Mouse (Mus musculus): Measurements from ENCODE around the gene Jade1. TPM values are rescaled to one million over a fixed set of nuclear protein-coding genes. Genes with fewer than 3 reads are reported as not detected.

The Jade1 gene
- total and polyA plus RNA-seq, 3 experiments, result 10.1 to 38.6 (median 28.5) TPM

DNA sequence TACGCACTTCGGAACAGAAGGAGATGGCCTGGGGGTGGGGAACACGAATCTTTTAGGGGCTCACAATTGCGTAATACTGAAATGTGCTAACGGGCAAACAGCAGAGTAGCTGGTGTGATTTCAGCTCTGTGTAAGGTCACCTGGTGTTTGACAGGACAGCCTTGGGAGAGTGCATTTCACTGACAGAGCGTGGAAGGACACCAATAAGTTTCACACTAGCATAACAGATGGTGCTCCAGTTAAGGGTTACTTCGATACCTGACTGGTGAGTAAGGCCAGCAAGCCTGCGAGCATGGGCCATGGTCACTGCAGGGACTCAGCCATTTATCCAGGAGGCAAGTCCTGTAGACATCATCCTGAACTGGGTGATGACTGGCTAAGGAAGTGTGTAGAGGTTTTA is 18.7 kb downstream of the Jade1 start:
- peaks cover 31% of the 10 kb centered on the region for H3K4me1 ChIP-seq (ENCODE audit: control insufficient read depth, insufficient read depth, low read length)
- H3K27me3 ChIP-seq (ENCODE audit: control insufficient read depth, insufficient read depth, low read length), result no peaks in the 10 kb centered on the region
- DNase-seq, result no peak
- H3K9ac ChIP-seq (ENCODE audit: low read depth, low read length), result no peak overlapping the region
- peak overlapping the region; percentile 87 for H3K27ac ChIP-seq
- peaks cover 7% of the 10 kb centered on the region for H3K79me2 ChIP-seq (replicated peaks; ENCODE audit: control insufficient read depth, insufficient read depth, low read length)
- peaks cover 6% of the 10 kb centered on the region for H3K36me3 ChIP-seq (ENCODE audit: control insufficient read depth, insufficient read depth, low read length)
- WGBS, result 63% methylated on average over 8 of the region's 8 CpGs
- no peak overlapping the region for H3K4me3 ChIP-seq
- TF ChIP-seq POLR2A (IDR thresholded peaks at IDR 0.05; ENCODE audit: insufficient read depth, low read depth, low read length) (no peak), EP300 (IDR thresholded peaks at IDR 0.05; ENCODE audit: insufficient read depth, low read depth, low read length) (no peak), CTCF (IDR thresholded peaks at IDR 0.05) (no peak)
- intact Hi-C loops (cut with DNase I), result no loop called here

DNA sequence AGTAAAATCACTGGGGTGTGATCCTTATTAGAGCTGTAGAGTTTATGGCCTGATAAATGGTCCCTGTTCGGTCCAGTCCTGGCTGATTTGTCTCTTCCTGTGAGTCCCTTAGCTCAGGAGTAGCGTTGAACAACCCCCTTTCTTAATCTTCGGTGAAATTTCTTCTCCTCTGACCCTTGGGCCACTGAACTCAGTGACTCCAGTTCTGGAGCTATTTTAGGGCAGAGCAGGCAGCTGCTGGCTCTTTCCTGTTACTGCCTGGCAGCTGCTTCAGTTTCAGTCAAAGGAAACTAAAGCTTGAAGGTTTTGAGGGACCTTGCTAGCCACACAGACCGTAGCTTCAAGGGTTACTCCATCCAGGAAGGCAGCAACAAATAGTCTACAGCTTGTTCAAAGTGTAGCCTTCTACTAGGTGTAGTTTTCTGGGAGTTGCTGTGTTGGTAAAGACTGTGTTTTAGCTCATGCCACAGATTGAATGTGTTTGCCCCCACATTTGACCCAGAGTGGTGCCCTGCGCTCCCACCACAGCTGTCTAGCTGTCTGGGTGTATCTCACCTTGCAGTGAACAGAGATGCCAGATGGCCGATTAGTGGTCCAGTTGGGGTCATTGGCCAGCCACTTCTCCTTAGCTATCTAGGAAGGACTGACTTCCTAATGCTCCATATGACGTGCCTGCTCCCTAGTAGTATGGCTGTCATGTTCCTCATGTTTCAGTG is 19.3 kb downstream of the Jade1 start:
- DNase-seq, result peak in 1 of 2 experiments; percentile 51
- Histone ChIP-seq H3K27me3 (ENCODE audit: control insufficient read depth, insufficient read depth, low read length) (no peaks in the 10 kb centered on the region), H3K79me2 (replicated peaks; ENCODE audit: control insufficient read depth, insufficient read depth, low read length) (peaks cover 7% of the 10 kb centered on the region), H3K36me3 (ENCODE audit: control insufficient read depth, insufficient read depth, low read length) (peaks cover 6% of the 10 kb centered on the region), H3K9ac (ENCODE audit: low read depth, low read length) (peak overlapping the region; percentile 36), H3K27ac (peak overlapping the region; percentile 87), H3K4me1 (ENCODE audit: control insufficient read depth, insufficient read depth, low read length) (peaks cover 33% of the 10 kb centered on the region), H3K4me3 (no peak overlapping the region)
- TF ChIP-seq EP300 (IDR thresholded peaks at IDR 0.05; ENCODE audit: insufficient read depth, low read depth, low read length), result no peak
- TF ChIP-seq CTCF (IDR thresholded peaks at IDR 0.05), result no peak
- TF ChIP-seq POLR2A (IDR thresholded peaks at IDR 0.05; ENCODE audit: insufficient read depth, low read depth, low read length), result no peak
- intact Hi-C loops (cut with DNase I), result no loop called here
- 19% methylated on average over 7 of the region's 7 CpGs for WGBS

GRCm38 (mm10) chr3:41575971-41576370 is 20.4 kb downstream of the Jade1 start:
- WGBS, result 13% methylated on average over 5 of the region's 5 CpGs
- Histone ChIP-seq H3K4me1 (ENCODE audit: control insufficient read depth, insufficient read depth, low read length) (peaks cover 38% of the 10 kb centered on the region), H3K27me3 (ENCODE audit: control insufficient read depth, insufficient read depth, low read length) (no peaks in the 10 kb centered on the region), H3K79me2 (replicated peaks; ENCODE audit: control insufficient read depth, insufficient read depth, low read length) (peaks cover 5% of the 10 kb centered on the region), H3K36me3 (ENCODE audit: control insufficient read depth, insufficient read depth, low read length) (peaks cover 6% of the 10 kb centered on the region), H3K4me3 (no peak overlapping the region), H3K27ac (peak overlapping the region; percentile 87), H3K9ac (ENCODE audit: low read depth, low read length) (no peak overlapping the region)
- TF ChIP-seq POLR2A (IDR thresholded peaks at IDR 0.05; ENCODE audit: insufficient read depth, low read depth, low read length) (no peak), CTCF (IDR thresholded peaks at IDR 0.05) (no peak), EP300 (IDR thresholded peaks at IDR 0.05; ENCODE audit: insufficient read depth, low read depth, low read length) (no peak)
- intact Hi-C loops (cut with DNase I), result no loop called here
- DNase-seq, result peak in 1 of 2 experiments; percentile 64

GRCm38 (mm10) chr3:41577240-41577639 is 21.7 kb downstream of the Jade1 start:
- Histone ChIP-seq H3K4me1 (ENCODE audit: control insufficient read depth, insufficient read depth, low read length) (peaks cover 36% of the 10 kb centered on the region), H3K9ac (ENCODE audit: low read depth, low read length) (no peak overlapping the region), H3K79me2 (replicated peaks; ENCODE audit: control insufficient read depth, insufficient read depth, low read length) (0 out of 2 replicates have a peak, but pooled peaks cover 3% of the 10 kb centered on the region), H3K36me3 (ENCODE audit: control insufficient read depth, insufficient read depth, low read length) (peaks cover 6% of the 10 kb centered on the region), H3K4me3 (no peak overlapping the region), H3K27me3 (ENCODE audit: control insufficient read depth, insufficient read depth, low read length) (no peaks in the 10 kb centered on the region), H3K27ac (no peak overlapping the region)
- intact Hi-C loops (cut with DNase I), result no loop called here
- TF ChIP-seq CTCF (IDR thresholded peaks at IDR 0.05) (no peak), EP300 (IDR thresholded peaks at IDR 0.05; ENCODE audit: insufficient read depth, low read depth, low read length) (no peak), POLR2A (IDR thresholded peaks at IDR 0.05; ENCODE audit: insufficient read depth, low read depth, low read length) (no peak)
- no peak for DNase-seq
- WGBS, result 85% methylated on average over 2 of the region's 2 CpGs

GRCm38 (mm10) chr3:41579873-41580272 is 24.3 kb downstream of the Jade1 start:
- peak in 1 of 2 experiments; percentile 10 for DNase-seq
- intact Hi-C loops (cut with DNase I), result no loop called here
- Histone ChIP-seq H3K4me1 (ENCODE audit: control insufficient read depth, insufficient read depth, low read length) (peaks cover 33% of the 10 kb centered on the region), H3K9ac (ENCODE audit: low read depth, low read length) (no peak overlapping the region), H3K27me3 (ENCODE audit: control insufficient read depth, insufficient read depth, low read length) (no peaks in the 10 kb centered on the region), H3K36me3 (ENCODE audit: control insufficient read depth, insufficient read depth, low read length) (peaks cover 6% of the 10 kb centered on the region), H3K27ac (peak overlapping the region; percentile 31; the same call in 1 of the 2 replicates), H3K79me2 (replicated peaks; ENCODE audit: control insufficient read depth, insufficient read depth, low read length) (0 out of 2 replicates have a peak, but pooled peaks cover 3% of the 10 kb centered on the region), H3K4me3 (no peak overlapping the region)
- TF ChIP-seq CTCF (IDR thresholded peaks at IDR 0.05), result no peak
- no peak for TF ChIP-seq EP300 (IDR thresholded peaks at IDR 0.05; ENCODE audit: insufficient read depth, low read depth, low read length)
- TF ChIP-seq POLR2A (IDR thresholded peaks at IDR 0.05; ENCODE audit: insufficient read depth, low read depth, low read length), result no peak
- 73% methylated on average over 4 of the region's 4 CpGs for WGBS

Measured in heart, adult 2 months (tissue).